Mouse (Mus musculus): Measurements from ENCODE around the gene Dock1.

DNA sequence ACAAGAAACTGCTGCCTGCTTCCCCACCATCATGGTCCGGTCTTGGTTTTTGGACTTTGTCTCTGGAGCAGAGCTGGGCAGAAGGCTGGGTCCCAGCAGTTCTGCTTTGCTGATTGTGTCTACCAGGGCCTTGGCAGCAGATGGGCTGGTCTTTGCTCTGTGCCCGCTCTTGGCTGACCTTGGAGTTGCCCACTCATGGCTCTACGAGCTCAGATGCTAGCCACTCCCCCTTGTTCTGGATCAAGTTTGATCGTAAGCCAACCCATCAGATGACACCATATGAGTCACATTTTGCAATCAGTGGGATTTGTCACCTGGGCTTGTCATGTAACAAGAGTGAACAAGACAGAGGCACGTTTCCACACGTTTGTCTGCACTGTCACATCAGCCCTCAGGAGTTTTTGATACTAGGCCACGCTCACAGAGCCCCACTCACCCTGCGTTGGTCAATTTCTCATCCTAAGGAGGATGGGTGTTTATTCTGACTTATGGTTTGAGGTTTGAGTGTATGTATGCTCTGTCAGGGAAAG lies 382.8 kb downstream of the Dock1 start:
- TF ChIP-seq CTCF (IDR thresholded peaks at IDR 0.05; ENCODE audit: low read depth, low read length), result no peak
- TF ChIP-seq POLR2A (IDR thresholded peaks at IDR 0.05; ENCODE audit: insufficient read depth, low read length), result no peak
